Mouse (Mus musculus) cerebellum, adult 2 months (tissue): Measurements from ENCODE around the gene Col4a2.

Source experiments
- CTCF ChIP-seq: fragments of 200-500 bp; IDR thresholded peaks from 2 replicates; pipeline ENCODE4 v1.5.1; 2011; ENCODE audit warnings: low read depth, mild to moderate bottlenecking, control low read depth, low read length, moderate library complexity, borderline replicate concordance; ENCODE audit not compliant: insufficient read depth
- POLR2A ChIP-seq: fragments of 200-500 bp; IDR thresholded peaks from 2 replicates; pipeline ENCODE4 v1.6.1; 2011; ENCODE audit warnings: low read length, control low read depth, borderline replicate concordance; ENCODE audit not compliant: insufficient read depth

DNA sequence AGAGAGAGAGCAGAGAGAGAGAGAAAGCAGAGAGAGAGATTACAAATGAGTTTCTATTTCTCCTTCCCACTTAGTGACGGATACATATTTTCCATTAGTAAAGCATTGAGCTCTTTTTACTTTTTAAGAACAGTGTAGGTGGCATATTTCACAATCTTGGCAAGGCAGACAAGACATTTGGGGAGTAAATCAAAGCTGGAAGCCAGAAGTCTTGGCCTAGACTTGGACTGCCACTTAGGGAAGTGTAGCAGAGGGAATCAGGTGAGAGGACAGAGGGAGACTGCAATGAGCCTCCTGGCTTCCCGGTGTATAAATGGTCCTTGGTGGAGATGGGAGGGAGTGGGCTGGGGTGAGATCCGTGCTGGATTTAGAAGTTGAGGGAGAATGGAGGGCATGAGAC, 70.3 kb downstream of the Col4a2 start:
- no peak for TF ChIP-seq CTCF
- no peak for TF ChIP-seq POLR2A
